Mouse (Mus musculus) heart, adult 10 weeks (tissue): Measurements from ENCODE around the gene E330014E10Rik. TPM values are rescaled to one million over a fixed set of nuclear protein-coding genes. Genes with fewer than 3 reads are reported as not detected.

Source experiments
- polyA plus RNA-seq: library from polyadenylated mRNA; stranded (reverse); fragments of 350-450 nt; fragmentation: Illumina TruSeq; extraction: RNeasy Lipid Tissue Mini Kit (QIAGEN cat#74804); gene quantifications from one replicate; pipeline ENCODE4 v1.2.3, GENCODE M21; 2014; ENCODE audit warnings: low read depth, low replicate concordance

Gene E330014E10Rik
- polyA plus RNA-seq: not detected

DNA sequence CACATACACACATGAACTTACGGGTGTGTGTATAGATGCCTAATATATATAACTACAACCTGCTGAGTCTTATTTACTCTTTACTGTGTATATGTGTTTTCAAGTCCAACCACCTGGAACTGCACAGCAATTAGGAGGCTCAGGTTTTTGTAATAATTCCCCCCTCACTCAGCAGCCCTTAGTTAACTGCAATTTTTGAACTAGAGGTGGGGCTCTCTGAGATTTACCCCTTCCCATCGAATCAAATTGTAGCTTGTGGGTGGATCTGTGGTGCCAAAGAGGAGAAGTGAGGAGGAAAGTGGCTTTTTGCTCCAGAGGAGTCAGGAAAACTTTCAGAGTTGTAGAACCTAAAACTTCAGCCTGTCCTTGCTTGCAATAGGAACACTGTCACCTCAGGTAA is at the start of gene E330014E10Rik:
Gene E330014E10Rik, plus strand, starts transcription at position 301 of the 400 bp plus-strand sequence.

DNA sequence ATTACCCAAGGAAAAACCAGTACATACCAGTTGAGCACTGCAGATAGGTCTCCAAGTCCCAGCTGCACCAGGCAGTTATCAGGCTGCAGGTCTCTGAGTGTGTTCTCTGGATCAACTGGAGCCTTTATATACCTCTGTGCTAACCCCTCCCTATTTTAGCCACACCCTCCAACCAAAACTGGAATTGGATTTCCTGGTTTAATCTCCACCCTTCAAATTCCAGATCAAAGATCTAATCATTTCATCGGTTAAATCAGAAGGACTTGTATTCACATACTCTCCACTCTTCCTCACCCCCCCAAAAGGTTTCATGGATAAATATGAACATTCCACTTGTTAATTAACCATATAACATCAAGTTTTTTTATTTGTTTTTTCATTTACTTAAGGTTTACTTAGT is 39.7 kb upstream of the E330014E10Rik start, which contains the start of gene Gm7978:
Gene Gm7978, minus strand, starts transcription at position 101 of the 400 bp plus-strand sequence.

DNA sequence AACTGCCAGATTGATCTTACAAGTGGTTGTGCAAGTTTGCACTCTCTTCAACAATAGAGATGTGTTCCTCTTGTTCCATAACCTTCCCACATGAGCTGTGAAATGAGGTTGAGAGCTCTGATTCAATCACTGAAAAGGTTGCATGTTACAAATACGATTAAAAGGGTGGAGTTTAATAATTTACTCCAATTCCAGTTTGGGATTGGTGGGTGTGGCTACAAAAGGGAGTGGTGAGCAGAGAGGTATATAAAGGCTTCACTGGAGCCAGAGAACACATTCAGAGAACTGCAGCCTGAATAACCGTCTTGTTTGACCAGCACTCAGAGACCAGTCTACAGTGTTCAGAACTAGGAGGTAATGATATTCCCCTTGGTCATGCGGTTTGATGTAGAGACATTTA is 34.1 kb upstream of the E330014E10Rik start, which contains the start of gene Gm7982:
Gene Gm7982, plus strand, starts transcription at position 301 of the 400 bp plus-strand sequence.

Other genes starting within 250 kb of the E330014E10Rik start
- gene Gm7971, start 181.1 kb upstream of the E330014E10Rik start, polyA plus RNA-seq: not detected
- gene Gm7978, start 39.8 kb upstream of the E330014E10Rik start, polyA plus RNA-seq: not detected
- gene Gm7982, start 34.0 kb upstream of the E330014E10Rik start, polyA plus RNA-seq: not detected
- gene Cxcl13, start 181.0 kb downstream of the E330014E10Rik start, polyA plus RNA-seq: 2.5 TPM